Mouse (Mus musculus) layer of hippocampus, adult 9-11 months (tissue): ENCODE measurements around the gene Rab44.
A peak's percentile ranks its signal among the peaks of the same experiment; 100 is the strongest.

Experiments used
- DNase-seq: peaks from one replicate; pipeline ENCODE4 v3.0.0; 2022

Gene Rab44

GRCm38 (mm10) chr17:29136236-29136635, 22.3 kb downstream of the Rab44 start:
- peak; percentile 27 for DNase-seq

DNA sequence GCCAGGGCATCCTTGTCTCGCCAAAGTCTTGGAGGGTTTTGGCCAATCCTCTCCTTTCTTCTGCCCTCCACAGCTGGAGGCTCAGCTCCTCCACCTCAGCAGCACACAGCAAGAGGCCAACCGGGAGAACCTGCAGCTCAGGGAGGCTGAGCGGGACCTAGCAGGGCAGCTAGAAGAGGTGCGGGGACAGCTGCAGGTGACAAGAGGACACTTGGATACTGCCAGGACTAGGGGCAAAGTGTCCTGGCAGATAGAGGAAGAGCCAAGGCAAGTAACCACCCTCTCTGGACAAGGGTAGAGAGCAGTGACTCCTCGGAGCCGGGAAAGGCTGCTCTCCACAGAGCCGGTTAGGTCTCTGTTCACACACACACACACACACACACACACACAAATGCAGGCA, 24.0 kb downstream of the Rab44 start:
- DNase-seq = no peak

- no peak for DNase-seq
Measured at GRCm38 (mm10) chr17:29141577-29141976, 27.6 kb downstream of the Rab44 start.

DNA sequence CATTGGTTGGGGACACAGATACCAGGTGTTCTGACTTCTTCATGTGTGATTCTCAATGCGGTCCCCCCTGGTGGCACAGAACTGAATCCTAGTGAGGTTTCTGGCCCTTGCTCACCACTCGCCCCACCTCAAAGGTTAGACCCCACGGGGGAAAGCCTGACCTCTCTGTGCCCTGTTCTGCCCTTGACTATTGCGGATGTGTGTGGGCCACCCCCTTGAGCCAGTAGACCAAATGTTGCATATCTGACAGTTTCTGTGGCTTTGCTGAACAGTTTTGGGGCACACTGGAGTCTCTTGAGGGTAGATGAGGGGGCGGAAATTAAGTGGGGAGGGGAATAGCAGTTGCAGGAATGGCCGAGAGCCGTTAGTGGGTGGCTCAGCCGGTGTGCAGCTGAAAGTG, 29.3 kb downstream of the Rab44 start:
- DNase-seq = no peak

- DNase-seq = no peak
Measured at GRCm38 (mm10) chr17:29145101-29145500, 31.2 kb downstream of the Rab44 start.

DNA sequence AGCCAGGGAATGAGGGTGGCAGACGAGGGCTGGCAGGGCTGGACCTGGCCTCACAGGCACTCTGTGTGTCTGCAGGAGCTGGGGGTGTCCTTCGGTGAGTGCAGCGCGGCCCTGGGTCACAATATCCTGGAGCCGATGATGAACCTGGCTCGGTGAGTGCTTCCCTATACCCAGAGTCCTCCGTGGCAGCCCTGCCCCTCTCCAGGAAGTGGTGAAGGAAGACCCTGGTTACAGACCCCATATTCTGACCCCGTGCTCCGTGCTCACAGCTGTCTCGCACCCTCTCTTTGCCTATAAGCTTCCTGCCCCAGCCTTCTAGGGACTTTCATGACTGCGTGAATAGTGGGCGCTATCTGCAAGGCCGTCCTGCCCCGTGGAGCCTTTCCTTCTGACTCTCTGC, 33.3 kb downstream of the Rab44 start:
- DNase-seq = no peak

DNA sequence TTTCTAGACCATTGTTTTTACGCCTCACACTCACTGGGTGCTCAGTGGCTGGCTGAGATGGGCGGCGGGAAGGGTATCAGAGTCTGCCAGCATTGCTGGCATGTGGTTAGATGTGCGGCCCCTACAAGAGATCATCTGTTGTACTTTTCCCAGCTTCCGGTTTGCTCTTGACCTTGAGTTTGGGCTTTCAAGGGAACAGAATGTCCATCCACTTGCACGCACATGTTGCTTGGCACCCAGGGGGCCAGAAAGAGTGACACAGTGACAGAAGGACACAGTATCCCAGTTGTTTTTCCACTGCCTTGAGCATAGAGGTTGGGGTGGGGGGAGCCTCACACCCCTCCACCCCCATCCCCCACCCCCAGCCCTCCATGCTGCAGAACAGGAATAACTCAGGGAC, 33.8 kb downstream of the Rab44 start:
- DNase-seq = no peak

- DNase-seq = no peak
Measured at GRCm38 (mm10) chr17:29149766-29150165, 35.8 kb downstream of the Rab44 start.

DNA sequence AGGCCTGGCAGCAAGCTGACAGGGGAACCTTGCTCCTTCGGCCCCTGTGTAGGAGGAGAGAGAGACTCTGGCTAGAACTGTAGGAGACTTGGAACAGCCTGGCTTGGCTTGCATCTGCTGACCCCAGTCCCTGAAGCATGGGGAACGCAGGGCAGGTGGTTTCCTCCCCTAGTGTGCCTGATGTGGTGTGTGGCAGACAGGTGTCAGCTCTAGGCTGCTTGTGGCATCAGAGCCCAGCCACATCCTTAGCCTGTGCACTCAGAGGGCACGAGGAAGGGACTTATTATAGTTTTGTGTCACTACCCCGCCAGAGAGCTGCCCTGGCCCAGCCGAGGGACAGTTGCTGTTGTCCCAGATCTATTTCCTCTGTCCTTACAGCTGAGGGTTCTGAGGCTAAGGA, 38.6 kb downstream of the Rab44 start:
- DNase-seq = no peak

DNA sequence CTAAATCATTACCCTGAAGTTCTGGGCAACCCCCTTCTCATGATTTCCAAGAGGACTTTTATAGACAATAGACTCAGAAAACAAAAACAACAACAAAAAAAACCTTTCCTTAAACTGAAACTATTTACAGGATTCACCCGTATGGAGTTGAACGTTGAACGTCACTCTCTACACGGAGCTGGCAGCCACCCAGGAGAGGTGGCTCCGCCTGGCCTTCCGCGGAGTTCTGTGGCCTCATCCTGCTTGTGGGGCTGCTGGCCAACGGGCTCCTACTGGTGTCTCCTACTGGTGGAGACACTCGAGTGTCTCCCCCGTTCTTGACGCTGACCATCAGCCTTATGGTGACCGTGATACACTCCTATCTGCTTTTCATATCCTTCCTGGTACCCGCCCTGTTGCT, 40.3 kb downstream of the Rab44 start:
- no peak for DNase-seq

DNA sequence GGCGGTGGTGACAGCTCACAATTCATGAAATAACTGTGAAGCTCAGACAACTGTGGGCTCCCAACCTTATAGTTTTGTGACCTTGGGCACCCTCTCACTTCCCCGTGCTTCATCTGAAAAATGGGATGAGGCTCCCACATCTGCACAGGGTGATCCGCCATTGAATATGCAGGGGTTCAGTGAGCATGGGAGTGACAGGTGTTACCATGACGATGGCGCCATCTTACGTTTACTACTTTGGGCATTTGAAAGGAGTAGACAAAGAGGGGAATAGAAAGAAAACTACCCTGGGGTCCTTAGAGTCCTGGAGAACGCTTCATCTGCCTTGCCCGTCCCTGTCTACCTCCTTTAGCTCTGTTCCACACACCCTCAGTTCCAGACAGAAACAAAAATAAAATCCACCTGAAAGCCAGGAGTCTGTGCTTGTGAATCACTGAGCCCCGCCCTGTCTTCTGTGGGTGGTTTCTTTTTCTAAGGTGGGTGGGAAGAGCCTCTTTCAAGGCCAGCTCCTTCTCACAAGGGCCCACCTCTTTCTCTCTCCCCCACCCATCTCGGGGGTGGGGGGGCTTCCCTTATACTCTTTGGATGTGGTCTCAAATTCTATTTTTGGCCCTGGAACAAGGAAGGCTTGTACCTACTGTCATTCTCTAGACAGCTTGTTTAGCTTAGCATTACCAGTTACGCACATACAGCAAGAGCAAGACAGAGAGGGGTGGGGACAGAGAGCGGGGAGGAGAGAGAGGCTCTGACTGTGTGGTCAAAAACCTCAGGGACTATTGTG, 41.6 kb downstream of the Rab44 start:
- DNase-seq = no peak

GRCm38 (mm10) chr17:29156396-29156795, 42.5 kb downstream of the Rab44 start:
- no peak for DNase-seq

GRCm38 (mm10) chr17:29156866-29157265, 42.9 kb downstream of the Rab44 start:
- no peak for DNase-seq

DNA sequence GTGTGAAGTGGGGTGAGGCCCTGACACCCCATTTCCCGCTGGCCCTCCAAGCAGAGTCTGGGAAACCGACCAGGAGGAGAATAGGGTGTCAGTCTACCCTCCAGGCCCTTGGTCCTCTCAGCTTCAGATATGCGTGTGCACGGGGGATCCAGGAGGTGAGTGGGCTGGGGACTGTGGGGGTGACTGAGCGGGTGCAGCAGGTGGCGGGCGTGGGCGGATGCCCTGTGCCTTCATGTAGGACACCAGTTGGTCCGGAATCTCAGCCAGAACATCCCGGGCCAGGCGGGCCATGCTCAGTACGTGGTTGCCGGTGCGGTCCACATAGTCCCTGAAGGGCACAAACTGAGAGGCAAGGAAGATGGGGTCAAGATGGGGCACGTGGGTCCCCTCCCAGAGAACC, 45.0 kb downstream of the Rab44 start:
- DNase-seq = peak; percentile 54

GRCm38 (mm10) chr17:29159320-29159719, 45.4 kb downstream of the Rab44 start:
- no peak for DNase-seq

DNA sequence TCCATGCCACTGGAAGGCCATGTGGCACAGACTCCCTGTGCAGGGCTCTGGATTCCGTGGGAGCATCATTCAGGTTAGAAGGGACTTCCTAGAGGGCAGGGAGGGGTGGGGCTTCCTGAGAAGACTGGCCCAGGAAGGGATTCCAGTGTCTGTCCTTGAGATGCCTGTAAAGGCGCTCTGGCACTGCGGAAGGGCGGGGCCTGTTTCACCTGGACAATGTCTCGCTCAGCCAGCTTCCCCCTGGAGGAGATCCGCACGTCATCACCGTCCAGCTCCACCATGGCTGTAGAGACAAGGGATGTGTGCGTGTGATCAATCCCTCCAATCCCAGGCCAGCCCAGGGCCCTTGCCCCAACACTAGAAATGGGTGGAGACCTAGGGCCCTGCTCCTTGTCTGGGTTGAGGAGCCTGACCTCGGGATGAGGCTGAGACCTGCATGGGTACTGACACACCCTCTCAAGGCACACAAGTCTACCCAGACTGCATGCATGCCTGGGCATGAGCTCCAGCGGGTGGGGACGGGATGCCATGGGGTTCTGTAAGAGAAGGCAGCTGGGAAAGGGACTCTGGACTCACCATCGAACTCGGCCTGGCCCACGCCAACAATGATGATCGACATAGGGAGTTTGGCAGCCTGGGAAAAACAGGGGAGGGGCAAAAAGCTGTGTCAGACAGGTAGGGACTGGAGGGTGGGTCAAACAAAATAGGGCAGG, 46.0 kb downstream of the Rab44 start:
- DNase-seq = no peak

DNA sequence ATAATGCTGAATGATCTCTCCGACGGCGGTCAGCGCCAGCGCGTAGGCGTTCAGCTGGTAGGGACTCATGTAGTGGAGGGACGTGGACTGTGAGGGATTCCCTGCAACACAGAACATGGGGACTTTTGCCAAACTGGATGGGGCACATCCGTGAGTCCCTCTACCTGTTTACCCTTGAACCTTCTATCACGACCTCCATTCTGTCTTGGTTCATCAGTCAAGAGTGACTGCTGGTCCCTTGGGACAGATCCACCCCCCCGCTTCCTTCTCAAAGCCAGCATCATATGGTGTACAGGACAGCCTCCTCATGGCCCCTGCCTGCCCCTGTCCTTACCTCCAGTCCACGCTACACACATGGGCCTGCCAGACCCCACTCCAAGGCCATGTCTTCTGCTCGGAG, 48.4 kb downstream of the Rab44 start:
- DNase-seq = no peak

DNA sequence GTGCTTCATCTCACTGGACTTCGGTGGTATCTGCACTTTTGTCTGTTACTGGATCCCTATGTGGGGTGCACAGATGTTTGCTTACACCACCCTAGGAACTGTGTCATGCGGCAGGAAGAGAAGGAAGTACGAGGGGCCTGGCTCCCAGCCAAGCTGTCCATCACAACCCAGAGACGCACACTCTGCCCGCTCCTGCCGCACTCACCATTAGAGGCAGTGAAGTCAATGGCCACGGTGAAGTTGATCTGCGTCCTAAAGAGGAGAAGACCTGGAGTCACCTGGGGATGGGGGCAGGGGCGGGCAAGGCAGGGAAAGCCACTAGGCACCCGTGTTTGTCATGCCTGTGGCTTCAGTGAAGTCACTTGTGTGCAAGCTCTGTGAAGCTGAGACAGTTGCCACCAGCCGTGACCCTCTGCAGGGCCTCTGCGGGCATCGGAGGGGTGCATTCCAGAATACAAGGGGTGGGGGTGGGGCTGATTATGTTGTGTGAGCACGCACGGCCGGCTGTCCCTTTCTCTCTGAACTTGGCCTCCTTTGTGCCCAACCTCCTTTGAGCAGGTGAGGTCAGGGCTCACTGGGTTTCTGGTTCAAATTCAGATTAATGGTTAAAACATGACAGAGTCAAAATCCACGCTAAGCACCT, 50.6 kb downstream of the Rab44 start:
- peak; percentile 38 for DNase-seq

- no peak for DNase-seq
Measured at GRCm38 (mm10) chr17:29165452-29165851, 51.5 kb downstream of the Rab44 start.

GRCm38 (mm10) chr17:29165967-29166578, 52.1 kb downstream of the Rab44 start:
- DNase-seq = no peak

DNA sequence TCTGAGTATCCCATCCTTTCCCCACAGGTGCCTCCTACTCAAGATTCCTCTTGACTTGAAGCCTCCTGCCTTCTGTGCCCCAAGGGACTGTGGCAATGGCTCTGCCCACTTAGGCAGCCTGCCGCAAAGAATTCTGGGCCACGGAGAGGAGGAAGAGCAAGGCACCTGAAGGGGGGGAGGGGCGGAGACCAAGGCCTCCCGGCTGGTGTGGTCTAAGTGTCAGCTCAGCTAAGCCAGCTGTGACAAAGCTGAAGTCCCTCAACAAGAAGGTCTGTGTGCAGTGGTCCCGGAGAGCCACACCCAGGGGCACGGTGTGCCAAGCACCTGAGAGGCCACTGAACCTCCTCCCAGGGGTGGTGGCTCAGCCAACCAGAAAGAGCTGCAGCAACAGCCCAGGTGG, 53.4 kb downstream of the Rab44 start:
- no peak for DNase-seq

DNA sequence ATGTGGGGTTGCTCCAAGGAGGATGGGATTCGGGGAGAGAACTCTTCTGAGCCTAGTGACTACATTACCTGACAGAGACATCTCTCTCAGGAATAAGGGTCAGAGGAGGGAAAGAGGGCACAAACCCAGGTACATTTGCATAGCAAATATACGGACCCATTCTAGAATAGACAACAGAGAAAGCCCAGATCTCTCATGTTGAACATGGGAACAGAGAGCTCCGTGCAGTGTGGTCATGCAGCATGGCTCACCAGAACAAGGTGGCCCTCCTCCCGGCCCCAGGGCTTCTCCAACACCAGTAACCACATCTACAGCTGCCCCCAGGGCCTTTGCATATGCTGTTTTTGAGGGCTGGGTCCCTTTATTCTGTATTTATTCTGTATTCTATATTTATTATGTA, 54.5 kb downstream of the Rab44 start:
- no peak for DNase-seq

DNA sequence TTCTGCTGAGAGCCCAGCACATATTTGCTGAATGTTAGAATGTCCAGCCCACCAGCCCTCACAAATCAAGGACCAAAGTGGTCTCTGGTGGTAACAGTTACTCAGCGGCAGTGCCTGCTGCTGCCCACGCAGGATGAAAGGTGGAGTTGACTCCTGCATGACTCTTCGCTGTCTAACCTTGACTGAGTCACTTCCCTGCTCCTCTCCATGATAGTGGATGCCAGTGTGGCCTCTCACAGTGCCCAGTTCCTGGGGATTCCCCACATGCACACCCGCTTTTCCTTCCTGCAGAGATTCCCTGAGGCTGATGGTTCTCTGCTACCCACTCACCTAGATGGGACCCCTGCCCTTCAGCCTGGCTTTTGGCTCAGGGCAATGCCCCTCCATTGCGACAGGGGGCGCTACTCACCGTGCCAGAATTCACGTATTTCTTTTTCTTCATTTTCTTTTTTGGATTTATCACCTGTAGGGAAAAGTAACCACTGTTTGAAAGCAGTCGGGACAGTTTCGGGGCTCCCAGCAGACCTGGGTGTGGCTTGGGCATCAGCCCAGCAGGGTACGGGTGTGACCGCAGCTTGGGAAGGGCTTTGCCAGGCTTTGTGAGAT, 55.2 kb downstream of the Rab44 start:
- DNase-seq = no peak
